Comparison of ENCODE assay signal across 12 mouse cellular contexts in genomic region chr10:121904137-121904536, GRCm38 (mm10).
DNase-seq lines count a peak whose midpoint lies in the region; ATAC-seq and TF ChIP-seq lines count a peak whose summit lies in the region.
"Had no signal": no experiment of that assay in that cellular context is flagged by ENCODE, and none has a peak within 500 bp of the region (broad histone marks: within the 10 kb centered on the region; RNA-seq: fewer than 3 reads in every experiment).

No protein-coding gene starts in this region.

- no peaks in the 10 kb centered on the region for H3K36me3 ChIP-seq in lung, embryonic 16.5 days (ENCODE audit: control insufficient read depth, insufficient read depth, low read length)
- H3K36me3 ChIP-seq in intestine, embryonic 16.5 days (ENCODE audit: control insufficient read depth, insufficient read depth, low read length) = no peaks in the 10 kb centered on the region
- H3K36me3 ChIP-seq in stomach, embryonic 15.5 days = no peaks in the 10 kb centered on the region
- no peaks in the 10 kb centered on the region for H3K36me3 ChIP-seq in midbrain, embryonic 15.5 days (replicated peaks)
- H3K36me3 ChIP-seq: embryonic facial prominence, embryonic 13.5 days; neural tube, embryonic 15.5 days had no signal

- H3K9ac ChIP-seq in lung, embryonic 16.5 days (ENCODE audit: low read length) = no peak overlapping the region
- H3K9ac ChIP-seq in intestine, embryonic 16.5 days (ENCODE audit: low read depth, low read length) = no peak overlapping the region
- H3K9ac ChIP-seq in stomach, embryonic 15.5 days = no peak overlapping the region
- H3K9ac ChIP-seq in midbrain, embryonic 15.5 days = no peak overlapping the region
- H3K9ac ChIP-seq: embryonic facial prominence, embryonic 13.5 days; neural tube, embryonic 15.5 days had no signal

- H3K9me3 ChIP-seq in lung, embryonic 16.5 days (ENCODE audit: control insufficient read depth, low read length) = 0 out of 2 replicates have a peak, but pooled peaks cover 2% of the 10 kb centered on the region
- no peaks in the 10 kb centered on the region for H3K9me3 ChIP-seq in intestine, embryonic 16.5 days (ENCODE audit: control insufficient read depth, low read length)
- no peaks in the 10 kb centered on the region for H3K9me3 ChIP-seq in stomach, embryonic 15.5 days
- H3K9me3 ChIP-seq in midbrain, embryonic 15.5 days = no peaks in the 10 kb centered on the region
- H3K9me3 ChIP-seq: embryonic facial prominence, embryonic 13.5 days; neural tube, embryonic 15.5 days had no signal

- TF ChIP-seq CTCF in lung, adult 2 months (IDR thresholded peaks at IDR 0.05; ENCODE audit: insufficient read depth, low read length) = no peak

- no peak for DNase-seq in lung, adult 2 months
- DNase-seq in adrenal gland, postnatal 10 days = peak; percentile 41
- no peak for DNase-seq in frontal cortex, postnatal 36 days (ENCODE audit: low spot score in 2 of 2)
- DNase-seq: layer of hippocampus, adult 9-11 months had no signal

- TF ChIP-seq POLR2A in lung, adult 2 months (IDR thresholded peaks at IDR 0.05; ENCODE audit: borderline replicate concordance, extremely low read depth, low read depth, low read length) = no peak

- no peak overlapping the region for H3K4me2 ChIP-seq in lung, embryonic 16.5 days (ENCODE audit: low read depth, low read length)
- H3K4me2 ChIP-seq in intestine, embryonic 16.5 days (ENCODE audit: low read depth, low read length) = no peak overlapping the region
- no peak overlapping the region for H3K4me2 ChIP-seq in stomach, embryonic 15.5 days
- no peak overlapping the region for H3K4me2 ChIP-seq in midbrain, embryonic 15.5 days
- H3K4me2 ChIP-seq: embryonic facial prominence, embryonic 13.5 days; neural tube, embryonic 15.5 days had no signal

- H3K27me3 ChIP-seq in lung, embryonic 16.5 days (ENCODE audit: control insufficient read depth, insufficient read depth, low read depth, low read length) = no peaks in the 10 kb centered on the region
- no peaks in the 10 kb centered on the region for H3K27me3 ChIP-seq in intestine, embryonic 16.5 days (replicated peaks; ENCODE audit: control insufficient read depth, insufficient read depth, low read length)
- no peaks in the 10 kb centered on the region for H3K27me3 ChIP-seq in stomach, embryonic 15.5 days (replicated peaks)
- no peaks in the 10 kb centered on the region for H3K27me3 ChIP-seq in midbrain, embryonic 15.5 days (replicated peaks)
- H3K27me3 ChIP-seq: embryonic facial prominence, embryonic 13.5 days; neural tube, embryonic 15.5 days had no signal

- 23% methylated on average over 1 of the region's 1 CpGs for WGBS in lung, embryonic 16.5 days
- WGBS in lung, adult 2 months = 9% methylated on average over 1 of the region's 1 CpGs
- WGBS in intestine, embryonic 16.5 days = 19% methylated on average over 1 of the region's 1 CpGs
- 8% methylated on average over 1 of the region's 1 CpGs for WGBS in stomach, embryonic 15.5 days
- WGBS in midbrain, embryonic 15.5 days = 68% methylated on average over 1 of the region's 1 CpGs

- peaks cover 9% of the 10 kb centered on the region for H3K4me1 ChIP-seq in lung, embryonic 16.5 days (replicated peaks; ENCODE audit: control insufficient read depth, insufficient read depth, low read length)
- peaks cover 8% of the 10 kb centered on the region; the same call in 1 of the 2 replicates for H3K4me1 ChIP-seq in lung, adult 2 months (ENCODE audit: control insufficient read depth, insufficient read depth, low read length)
- no peaks in the 10 kb centered on the region for H3K4me1 ChIP-seq in intestine, embryonic 16.5 days (ENCODE audit: control insufficient read depth, insufficient read depth, low read length)
- peaks cover 7% of the 10 kb centered on the region; the same call in 1 of the 2 replicates for H3K4me1 ChIP-seq in stomach, embryonic 15.5 days
- no peaks in the 10 kb centered on the region for H3K4me1 ChIP-seq in midbrain, embryonic 15.5 days
- H3K4me1 ChIP-seq: embryonic facial prominence, embryonic 13.5 days had no signal

- no peak overlapping the region for H3K27ac ChIP-seq in lung, embryonic 16.5 days (ENCODE audit: low read length)
- H3K27ac ChIP-seq in intestine, embryonic 16.5 days (ENCODE audit: low read length) = no peak overlapping the region
- 0 out of 2 replicates have a peak overlapping the region, but pooled peaks have one; percentile 33 for H3K27ac ChIP-seq in stomach, embryonic 15.5 days
- H3K27ac ChIP-seq in midbrain, embryonic 15.5 days = no peak overlapping the region
- H3K27ac ChIP-seq: embryonic facial prominence, embryonic 13.5 days; heart, adult 2 months; macrophage had no signal

- ATAC-seq in lung, embryonic 16.5 days (ENCODE audit: low read depth) = peak; percentile 39
- peak; percentile 63 for ATAC-seq in intestine, embryonic 16.5 days
- 0 out of 2 replicates have a peak, but pooled peaks have one; percentile 20 for ATAC-seq in stomach, embryonic 15.5 days (ENCODE audit: insufficient read depth, low FRiP score, low read depth)
- no peak for ATAC-seq in midbrain, embryonic 15.5 days (replicated peaks)

- H3K4me3 ChIP-seq in lung, embryonic 16.5 days (ENCODE audit: low read length) = no peak overlapping the region
- no peak overlapping the region for H3K4me3 ChIP-seq in lung, adult 2 months (replicated peaks; ENCODE audit: extremely low read depth, low read depth, low read length)
- H3K4me3 ChIP-seq in intestine, embryonic 16.5 days (ENCODE audit: low read length) = no peak overlapping the region
- H3K4me3 ChIP-seq in stomach, embryonic 15.5 days (replicated peaks) = no peak overlapping the region
- H3K4me3 ChIP-seq in midbrain, embryonic 15.5 days = no peak overlapping the region
- H3K4me3 ChIP-seq: embryonic facial prominence, embryonic 13.5 days; heart, adult 2 months; neural tube, embryonic 15.5 days had no signal
